Mouse (Mus musculus): Measurements from ENCODE around the gene Gm13420. TPM values are rescaled to one million over a fixed set of nuclear protein-coding genes. Genes with fewer than 3 reads are reported as not detected.

Gene Gm13420
- polyA plus RNA-seq, 1 experiment from 2014 or later, result not detected

GRCm38 (mm10) chr2:29767976-29768709, 16.7 kb upstream of the Gm13420 start:
- Histone ChIP-seq H3K36me3 (peaks cover 4% of the 10 kb centered on the region), H3K4me1 (no peaks in the 10 kb centered on the region), H3K27ac (no peak overlapping the region), H3K27me3 (no peaks in the 10 kb centered on the region), H3K9me3 (no peaks in the 10 kb centered on the region), H3K4me3 (no peak overlapping the region), H3K4me2 (replicated peaks) (no peak overlapping the region), H3K9ac (no peak overlapping the region)
- no peak for ATAC-seq (ENCODE audit: insufficient number of reproducible peaks, insufficient read depth, low FRiP score, low TSS enrichment)
- 63% methylated on average over 11 of the region's 11 CpGs for WGBS

GRCm38 (mm10) chr2:29764831-29765230, 13.3 kb upstream of the Gm13420 start:
- no peaks in the 10 kb centered on the region for H3K4me1 ChIP-seq
- H3K27me3 ChIP-seq, result 0 out of 2 replicates have a peak, but pooled peaks cover 2% of the 10 kb centered on the region
- H3K9ac ChIP-seq, result no peak overlapping the region
- H3K9me3 ChIP-seq, result no peaks in the 10 kb centered on the region
- no peak overlapping the region for H3K27ac ChIP-seq
- 9% methylated on average over 1 of the region's 1 CpGs for WGBS
- ATAC-seq (ENCODE audit: insufficient number of reproducible peaks, insufficient read depth, low FRiP score, low TSS enrichment), result no peak
- H3K4me3 ChIP-seq, result no peak overlapping the region
- H3K36me3 ChIP-seq, result no peaks in the 10 kb centered on the region
- no peak overlapping the region for H3K4me2 ChIP-seq (replicated peaks)

GRCm38 (mm10) chr2:29755693-29756092, 4.2 kb upstream of the Gm13420 start:
- no peaks in the 10 kb centered on the region for H3K9me3 ChIP-seq
- H3K9ac ChIP-seq, result no peak overlapping the region
- H3K27me3 ChIP-seq, result peaks cover 27% of the 10 kb centered on the region
- no peak overlapping the region for H3K4me3 ChIP-seq
- no peak overlapping the region for H3K4me2 ChIP-seq (replicated peaks)
- no peak overlapping the region for H3K27ac ChIP-seq
- no peak for ATAC-seq (ENCODE audit: insufficient number of reproducible peaks, insufficient read depth, low FRiP score, low TSS enrichment)
- H3K36me3 ChIP-seq, result no peaks in the 10 kb centered on the region
- peaks cover 12% of the 10 kb centered on the region for H3K4me1 ChIP-seq

- Histone ChIP-seq H3K27ac (no peak overlapping the region), H3K27me3 (peaks cover 56% of the 10 kb centered on the region), H3K4me2 (replicated peaks) (no peak overlapping the region), H3K36me3 (no peaks in the 10 kb centered on the region), H3K4me3 (no peak overlapping the region), H3K9me3 (peaks cover 4% of the 10 kb centered on the region; the same call in 1 of the 2 replicates), H3K9ac (no peak overlapping the region), H3K4me1 (peaks cover 13% of the 10 kb centered on the region)
- WGBS, result 83% methylated on average over 5 of the region's 5 CpGs
- no peak for ATAC-seq (ENCODE audit: insufficient number of reproducible peaks, insufficient read depth, low FRiP score, low TSS enrichment)
These were observed 912 bp upstream of the Gm13420 start for GRCm38 (mm10) chr2:29752397-29752796.

- ATAC-seq (ENCODE audit: insufficient number of reproducible peaks, insufficient read depth, low FRiP score, low TSS enrichment), result no peak
- H3K27me3 ChIP-seq, result peaks cover 81% of the 10 kb centered on the region
- no peak overlapping the region for H3K4me2 ChIP-seq (replicated peaks)
- H3K9me3 ChIP-seq, result peaks cover 4% of the 10 kb centered on the region; the same call in 1 of the 2 replicates
- no peak overlapping the region for H3K27ac ChIP-seq
- H3K9ac ChIP-seq, result no peak overlapping the region
- H3K36me3 ChIP-seq, result no peaks in the 10 kb centered on the region
- peaks cover 19% of the 10 kb centered on the region for H3K4me1 ChIP-seq
- 84% methylated on average over 4 of the region's 4 CpGs for WGBS
- no peak overlapping the region for H3K4me3 ChIP-seq
These were observed 3.0 kb downstream of the Gm13420 start for GRCm38 (mm10) chr2:29748499-29748898.

- 48% methylated on average over 5 of the region's 5 CpGs for WGBS
- peaks cover 76% of the 10 kb centered on the region for H3K27me3 ChIP-seq
- H3K9me3 ChIP-seq, result peaks cover 4% of the 10 kb centered on the region; the same call in 1 of the 2 replicates
- H3K27ac ChIP-seq, result no peak overlapping the region
- no peak overlapping the region for H3K9ac ChIP-seq
- ATAC-seq (ENCODE audit: insufficient number of reproducible peaks, insufficient read depth, low FRiP score, low TSS enrichment), result no peak
- H3K4me1 ChIP-seq, result peaks cover 19% of the 10 kb centered on the region
- no peak overlapping the region for H3K4me3 ChIP-seq
- H3K4me2 ChIP-seq (replicated peaks), result no peak overlapping the region
- no peaks in the 10 kb centered on the region for H3K36me3 ChIP-seq
These were observed 3.6 kb downstream of the Gm13420 start for GRCm38 (mm10) chr2:29747852-29748251.

- H3K4me3 ChIP-seq, result peak overlapping the region; percentile 35
- H3K9me3 ChIP-seq, result peaks cover 4% of the 10 kb centered on the region; the same call in 1 of the 2 replicates
- H3K27me3 ChIP-seq, result peaks cover 70% of the 10 kb centered on the region
- H3K4me1 ChIP-seq, result peaks cover 19% of the 10 kb centered on the region
- no peak for ATAC-seq (ENCODE audit: insufficient number of reproducible peaks, insufficient read depth, low FRiP score, low TSS enrichment)
- H3K4me2 ChIP-seq (replicated peaks), result peak overlapping the region; percentile 67
- 5% methylated on average over 50 of the region's 50 CpGs for whole genome bisulfite sequencing
- H3K9ac ChIP-seq, result peak overlapping the region; percentile 36; the same call in 1 of the 2 replicates
- no peaks in the 10 kb centered on the region for H3K36me3 ChIP-seq
- H3K27ac ChIP-seq, result no peak overlapping the region
These were observed 4.2 kb downstream of the Gm13420 start for GRCm38 (mm10) chr2:29747188-29747782.

GRCm38 (mm10) chr2:29744256-29744655, 7.2 kb downstream of the Gm13420 start:
- Histone ChIP-seq H3K9me3 (peaks cover 4% of the 10 kb centered on the region; the same call in 1 of the 2 replicates), H3K9ac (no peak overlapping the region), H3K36me3 (0 out of 2 replicates have a peak, but pooled peaks cover 11% of the 10 kb centered on the region), H3K4me2 (replicated peaks) (no peak overlapping the region), H3K27ac (no peak overlapping the region), H3K4me1 (peaks cover 6% of the 10 kb centered on the region; the same call in 1 of the 2 replicates), H3K27me3 (peaks cover 43% of the 10 kb centered on the region), H3K4me3 (no peak overlapping the region)
- ATAC-seq (ENCODE audit: insufficient number of reproducible peaks, insufficient read depth, low FRiP score, low TSS enrichment), result no peak
- 89% methylated on average over 6 of the region's 6 CpGs for WGBS

GRCm38 (mm10) chr2:29741207-29741606, 10.3 kb downstream of the Gm13420 start:
- H3K9ac ChIP-seq, result no peak overlapping the region
- H3K4me2 ChIP-seq (replicated peaks), result no peak overlapping the region
- H3K9me3 ChIP-seq, result no peaks in the 10 kb centered on the region
- H3K4me3 ChIP-seq, result no peak overlapping the region
- no peaks in the 10 kb centered on the region for H3K4me1 ChIP-seq
- ATAC-seq (ENCODE audit: insufficient number of reproducible peaks, insufficient read depth, low FRiP score, low TSS enrichment), result no peak
- H3K36me3 ChIP-seq, result peaks cover 40% of the 10 kb centered on the region
- WGBS, result 91% methylated on average over 6 of the region's 6 CpGs
- peaks cover 13% of the 10 kb centered on the region for H3K27me3 ChIP-seq
- H3K27ac ChIP-seq, result no peak overlapping the region

GRCm38 (mm10) chr2:29739368-29739767, 12.1 kb downstream of the Gm13420 start:
- no peaks in the 10 kb centered on the region for H3K9me3 ChIP-seq
- no peaks in the 10 kb centered on the region for H3K4me1 ChIP-seq
- no peak overlapping the region for H3K27ac ChIP-seq
- no peak overlapping the region for H3K9ac ChIP-seq
- no peaks in the 10 kb centered on the region for H3K27me3 ChIP-seq
- 80% methylated on average over 5 of the region's 5 CpGs for WGBS
- H3K36me3 ChIP-seq, result peaks cover 57% of the 10 kb centered on the region
- ATAC-seq (ENCODE audit: insufficient number of reproducible peaks, insufficient read depth, low FRiP score, low TSS enrichment), result no peak
- H3K4me3 ChIP-seq, result no peak overlapping the region
- H3K4me2 ChIP-seq (replicated peaks), result no peak overlapping the region

- H3K4me1 ChIP-seq, result no peaks in the 10 kb centered on the region
- H3K27me3 ChIP-seq, result no peaks in the 10 kb centered on the region
- ATAC-seq (ENCODE audit: insufficient number of reproducible peaks, insufficient read depth, low FRiP score, low TSS enrichment), result no peak
- H3K4me2 ChIP-seq (replicated peaks), result no peak overlapping the region
- H3K9me3 ChIP-seq, result no peaks in the 10 kb centered on the region
- H3K4me3 ChIP-seq, result no peak overlapping the region
- no peak overlapping the region for H3K27ac ChIP-seq
- WGBS, result 62% methylated on average over 4 of the region's 4 CpGs
- H3K9ac ChIP-seq, result no peak overlapping the region
- peaks cover 63% of the 10 kb centered on the region for H3K36me3 ChIP-seq
These were observed 12.7 kb downstream of the Gm13420 start for GRCm38 (mm10) chr2:29738799-29739198.

All from embryonic facial prominence, embryonic 12.5 days (tissue).